Mouse (Mus musculus) MEL-GATA-1-ER (cell line): ENCODE measurements around the gene 1700122O11Rik.

Experiments used
- DNase-seq: peaks from one replicate; pipeline ENCODE4 v3.0.0-alpha.2; 2012; ENCODE audit warnings: low read depth; ENCODE audit errors: extremely low read depth

The 1700122O11Rik gene

GRCm38 (mm10) chr17:48038193-48038592, at the start of gene 1700122O11Rik:
TSS of gene 1700122O11Rik (minus strand) at chr17:48038293.
- DNase-seq: no peak

- DNase-seq: no peak
These were observed 42.5 kb upstream of the 1700122O11Rik start for GRCm38 (mm10) chr17:48080626-48081025.

- DNase-seq: no peak
These were observed 29.6 kb upstream of the 1700122O11Rik start for GRCm38 (mm10) chr17:48067729-48068128.

GRCm38 (mm10) chr17:48067083-48067614, 29.1 kb upstream of the 1700122O11Rik start:
- no peak for DNase-seq

- DNase-seq: no peak
These were observed 27.0 kb upstream of the 1700122O11Rik start for GRCm38 (mm10) chr17:48065081-48065501.

GRCm38 (mm10) chr17:48064196-48064843, 26.2 kb upstream of the 1700122O11Rik start:
- no peak for DNase-seq

- DNase-seq: no peak
These were observed 19.3 kb upstream of the 1700122O11Rik start for GRCm38 (mm10) chr17:48057382-48057781.

- DNase-seq: no peak
These were observed 17.2 kb upstream of the 1700122O11Rik start for GRCm38 (mm10) chr17:48055076-48055816.

- DNase-seq: no peak
These were observed 15.6 kb upstream of the 1700122O11Rik start for GRCm38 (mm10) chr17:48053646-48054045.

GRCm38 (mm10) chr17:48052338-48053067, 14.4 kb upstream of the 1700122O11Rik start:
- DNase-seq: no peak

GRCm38 (mm10) chr17:48051638-48052337, 13.7 kb upstream of the 1700122O11Rik start:
- DNase-seq: no peak

GRCm38 (mm10) chr17:48045631-48046030, 7.5 kb upstream of the 1700122O11Rik start:
- DNase-seq: peak; percentile 50

GRCm38 (mm10) chr17:48043154-48043880, 5.2 kb upstream of the 1700122O11Rik start:
- DNase-seq: peak; percentile 63

GRCm38 (mm10) chr17:48041351-48042287, 3.5 kb upstream of the 1700122O11Rik start:
- DNase-seq: peak; percentile 81

- DNase-seq: peak; percentile 75
These were observed 1.3 kb upstream of the 1700122O11Rik start for GRCm38 (mm10) chr17:48039232-48039866.

GRCm38 (mm10) chr17:48036921-48037320, 1.2 kb downstream of the 1700122O11Rik start:
- DNase-seq: no peak

- no peak for DNase-seq
These were observed 6.3 kb downstream of the 1700122O11Rik start for GRCm38 (mm10) chr17:48031521-48032430.

GRCm38 (mm10) chr17:48029241-48029640, 8.9 kb downstream of the 1700122O11Rik start:
- DNase-seq: no peak
